Mouse (Mus musculus) right cerebral cortex, postnatal 36 days (tissue): ENCODE measurements around the gene Klk15.
"Not testable (repeated sequence)": the region's sequence is repeated elsewhere in the genome, so short reads cannot be mapped to it uniquely, and the experiment has no call there.

Source experiments
- DNase-seq, 2 experiments: peaks; one replicate each; pipeline ENCODE4 v3.0.0; 2022; ENCODE audit warnings: low spot score in 2 of 2, mixed read lengths in 1 of 2

Gene Klk15

GRCm38 (mm10) chr7:43975761-43976160 lies 42.2 kb downstream of the Klk15 start, which contains the start of gene Klk1b9:
TSS of gene Klk1b9 (plus strand) at chr7:43976061.
- DNase-seq = not testable (repeated sequence)

DNA sequence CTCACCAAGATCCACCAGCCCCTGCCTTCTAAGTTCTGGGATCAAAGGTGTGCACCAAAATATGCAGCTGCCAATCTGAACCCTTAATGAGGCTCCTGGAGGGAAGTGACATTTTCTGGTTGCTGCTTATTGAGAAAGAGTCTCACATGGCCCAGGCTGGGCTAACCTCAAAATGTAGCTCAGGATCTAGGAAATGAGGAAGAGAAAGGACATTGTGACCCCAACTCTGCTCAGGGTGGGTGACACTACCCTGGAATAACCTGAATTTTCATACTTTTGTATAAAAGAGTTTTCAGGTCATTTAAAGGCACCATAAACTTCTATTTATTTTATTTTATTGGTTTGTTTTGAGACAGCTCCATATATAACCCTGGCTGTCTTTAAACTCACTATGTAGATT lies 52.1 kb downstream of the Klk15 start:
- no peak for DNase-seq
